Mouse (Mus musculus): ENCODE data around the gene Cldn14.

DNA sequence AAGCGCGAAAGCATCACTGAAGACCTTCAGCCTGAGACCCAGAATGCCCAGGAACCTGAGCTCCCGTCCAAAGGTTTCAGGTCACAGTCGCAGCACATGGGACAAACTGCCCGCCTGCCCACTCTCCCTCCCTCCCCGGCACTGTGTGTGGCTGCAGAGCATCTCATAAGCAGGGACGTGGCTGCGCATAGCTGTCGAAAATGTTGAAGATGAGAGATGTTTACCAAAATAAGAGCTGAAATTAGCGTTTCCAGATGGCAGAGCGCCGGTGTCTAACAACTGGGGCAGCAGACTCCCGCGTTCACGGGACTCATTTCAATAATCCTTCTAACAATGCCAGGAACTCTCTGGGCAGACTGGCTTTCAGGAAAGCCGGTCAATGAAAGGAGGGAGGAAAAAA is 31.8 kb upstream of the Cldn14 start:
- no peak for TF ChIP-seq CTCF (IDR thresholded peaks at IDR 0.05; ENCODE audit: extremely low read depth, insufficient read depth, low read length)
- TF ChIP-seq POLR2A (IDR thresholded peaks at IDR 0.05; ENCODE audit: extremely low read depth, insufficient read depth, low read length) = no peak

Measured in cortical plate, adult 2 months (tissue).